Mouse (Mus musculus): Measurements from ENCODE around the gene Fbxo41.

GRCm38 (mm10) chr6:85522825-85523224 lies 20.0 kb upstream of the Fbxo41 start:
- TF ChIP-seq CTCF (IDR thresholded peaks at IDR 0.05; ENCODE audit: low read depth) (no peak), EP300 (IDR thresholded peaks at IDR 0.05; ENCODE audit: low read depth) (no peak)
